ENCODE assay signal across 8 mouse cellular contexts in the genomic region with DNA sequence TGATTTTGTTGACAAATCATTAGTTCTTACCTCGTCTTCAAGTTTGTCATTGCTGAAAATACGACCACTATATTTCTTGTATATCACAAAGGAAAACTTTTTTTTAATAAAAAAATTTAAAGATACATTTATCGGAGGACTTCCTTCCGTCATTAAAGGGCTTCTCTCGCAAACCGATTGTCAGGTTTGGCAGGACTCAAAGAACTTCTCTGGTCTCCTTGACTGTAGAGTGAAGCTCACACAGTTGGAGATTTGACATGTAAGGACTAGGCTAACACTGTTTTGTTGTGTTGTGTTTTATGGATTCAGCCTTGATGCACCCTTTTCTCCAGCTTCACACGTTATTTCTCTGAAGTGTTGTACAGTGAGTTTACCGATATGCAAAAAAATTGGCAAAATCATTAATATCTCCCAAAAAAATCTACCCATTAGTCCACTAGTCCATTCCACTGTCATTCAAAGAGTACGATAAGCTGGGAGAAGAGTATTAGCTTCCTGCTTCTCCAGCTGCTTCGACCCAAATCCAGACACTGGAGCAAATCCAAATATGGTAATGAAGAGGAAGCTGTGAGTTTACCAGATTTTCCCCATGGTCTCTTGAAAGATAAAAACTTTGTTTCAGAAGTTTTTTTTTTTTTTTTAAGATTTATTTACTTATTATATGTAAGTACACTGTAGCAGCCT. TPM values are rescaled to one million over a fixed set of nuclear protein-coding genes. Genes with fewer than 3 reads are reported as not detected.
DNase-seq lines count a peak whose midpoint lies in the region; ATAC-seq and TF ChIP-seq lines count a peak whose summit lies in the region.

A gene (minus strand): TSS at position 127 of the 684 bp plus-strand sequence.

- DNase-seq in layer of hippocampus, adult 18-20 months (ENCODE audit: low spot score in 2 of 2): no peak
- DNase-seq in layer of hippocampus, adult 9-11 months: no peak
- DNase-seq in adrenal gland, adult 18-20 months (ENCODE audit: low spot score in 2 of 2): no peak
- DNase-seq in gastrocnemius, adult 2 months: no peak
- DNase-seq in liver, postnatal 0 days: no peak
- DNase-seq in right cerebral cortex, adult 18-20 months: no peak
- DNase-seq in cerebellum, adult 11-12 months: no peak

- H3K27ac ChIP-seq in gastrocnemius, adult 2 months: peak within 1 kb of the TSS; percentile 95
- peak within 1 kb of the TSS; percentile 95 for H3K27ac ChIP-seq in hindbrain, embryonic 15.5 days (replicated peaks)
- H3K27ac ChIP-seq in liver, postnatal 0 days (ENCODE audit: low read depth): peak within 1 kb of the TSS; percentile 90

- peak within 1 kb of the TSS; percentile 96 for H3K9ac ChIP-seq in hindbrain, embryonic 15.5 days
- H3K9ac ChIP-seq in liver, postnatal 0 days (replicated peaks): peak within 1 kb of the TSS; percentile 94

- no peak for TF ChIP-seq EP300 in liver, postnatal 0 days (IDR thresholded peaks at IDR 0.05; ENCODE audit: low read depth)

- H3K36me3 ChIP-seq in hindbrain, embryonic 15.5 days: no peaks in the 10 kb centered on the region
- H3K36me3 ChIP-seq in liver, postnatal 0 days (replicated peaks; ENCODE audit: insufficient read depth, low read length): no peaks in the 10 kb centered on the region

- no peak for TF ChIP-seq CTCF in gastrocnemius, adult 2 months (IDR thresholded peaks at IDR 0.05)
- no peak for TF ChIP-seq CTCF in liver, postnatal 0 days (IDR thresholded peaks at IDR 0.05; ENCODE audit: low read depth)

- peaks cover 26% of the 10 kb centered on the region for H3K4me1 ChIP-seq in hindbrain, embryonic 15.5 days (replicated peaks)
- peaks cover 18% of the 10 kb centered on the region for H3K4me1 ChIP-seq in liver, postnatal 0 days (ENCODE audit: insufficient read depth)

- WGBS in hindbrain, embryonic 15.5 days: 42% methylated on average over 10 of the region's 10 CpGs
- WGBS in liver, postnatal 0 days (ENCODE audit: insufficient replicate concordance): 31% methylated on average over 10 of the region's 10 CpGs

- peak within 1 kb of the TSS; percentile 95 for H3K4me3 ChIP-seq in gastrocnemius, adult 2 months
- H3K4me3 ChIP-seq in hindbrain, embryonic 15.5 days: peak within 1 kb of the TSS; percentile 90
- H3K4me3 ChIP-seq in liver, postnatal 0 days (ENCODE audit: low read depth, low read length): peak within 1 kb of the TSS; percentile 96

- H3K4me2 ChIP-seq in hindbrain, embryonic 15.5 days: peak within 1 kb of the TSS; percentile 73
- H3K4me2 ChIP-seq in liver, postnatal 0 days (ENCODE audit: low read depth, low read length): peak within 1 kb of the TSS; percentile 93

- ATAC-seq in hindbrain, embryonic 15.5 days (ENCODE audit: low FRiP score, low read depth): no peak
- no peak for ATAC-seq in liver, postnatal 0 days

- no peaks in the 10 kb centered on the region for H3K27me3 ChIP-seq in hindbrain, embryonic 15.5 days
- H3K27me3 ChIP-seq in liver, postnatal 0 days (ENCODE audit: insufficient read depth, low read length): no peaks in the 10 kb centered on the region

- intact Hi-C loops in gastrocnemius, adult 2 months (cut with DNase I): loop anchor here (5.0 kb wide), 2 partner anchors 61 to 79 kb away; a partner anchor contains a TSS

- H3K9me3 ChIP-seq in hindbrain, embryonic 15.5 days: no peaks in the 10 kb centered on the region
- H3K9me3 ChIP-seq in liver, postnatal 0 days (ENCODE audit: low read length): no peaks in the 10 kb centered on the region

RNA-seq across cellular contexts. Expression of the gene that starts here (rescaled TPM):
- 10 to 100 TPM; 66.3 to 67.8 TPM for total RNA-seq in layer of hippocampus, adult 18-20 months (2021)
- 10 to 100 TPM; 33.5 to 37.9 TPM for total RNA-seq in adrenal gland, adult 18-20 months (2021)
- total RNA-seq in gastrocnemius, adult 2 months (2021): 10 to 100 TPM; 18.6 to 21.6 TPM
- polyA plus RNA-seq in hindbrain, embryonic 15.5 days (2015; fragmentation: Nextera tagmentation; extraction: Ambion mirVana): 51.5 and 58.6 TPM in 2 replicates
- polyA plus RNA-seq in liver, postnatal 0 days (2015; fragmentation: Nextera tagmentation; extraction: Ambion mirVana): 8.9 and 9.6 TPM in 2 replicates
